Mouse (Mus musculus) R1 (cell line): ENCODE measurements around the gene Lfng.

Source experiments
- DNase-seq: peaks from one replicate; pipeline ENCODE4 v3.0.0-alpha.2; 2018; ENCODE audit warnings: low read depth, low spot score

The Lfng gene

DNA sequence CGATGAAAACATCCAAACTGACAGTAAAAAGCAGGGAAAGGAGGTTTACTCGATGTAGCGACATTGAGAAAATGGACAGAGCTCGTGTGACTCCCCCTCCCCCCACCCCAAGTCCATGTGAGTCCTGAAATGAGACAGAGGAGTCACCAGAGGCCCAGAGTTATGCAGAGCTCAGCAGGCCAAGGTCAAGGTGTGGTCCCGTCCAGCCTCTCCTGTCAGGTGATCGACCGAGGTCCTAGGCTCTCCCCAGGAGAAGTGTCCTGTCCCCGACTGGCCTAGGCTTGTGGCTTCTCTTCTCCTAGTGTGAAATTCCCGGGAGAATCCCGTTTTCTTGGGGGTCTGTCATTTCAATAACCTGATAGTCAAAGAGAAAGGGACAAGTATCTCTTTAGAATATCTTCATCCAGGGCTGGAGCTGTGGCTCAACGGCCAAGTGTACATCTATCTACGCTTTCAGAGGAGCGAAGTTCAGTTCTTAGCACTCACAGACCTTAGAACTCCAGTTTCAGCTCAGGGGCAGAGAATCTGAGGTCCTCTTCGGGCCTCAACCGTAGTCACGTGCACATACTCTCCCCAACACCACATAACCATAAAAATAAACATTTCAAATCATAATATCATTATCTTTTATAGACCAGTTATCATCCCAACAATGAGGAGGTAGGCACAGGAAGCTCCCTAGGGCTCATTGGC is 17.9 kb upstream of the Lfng start:
- no peak for DNase-seq

DNA sequence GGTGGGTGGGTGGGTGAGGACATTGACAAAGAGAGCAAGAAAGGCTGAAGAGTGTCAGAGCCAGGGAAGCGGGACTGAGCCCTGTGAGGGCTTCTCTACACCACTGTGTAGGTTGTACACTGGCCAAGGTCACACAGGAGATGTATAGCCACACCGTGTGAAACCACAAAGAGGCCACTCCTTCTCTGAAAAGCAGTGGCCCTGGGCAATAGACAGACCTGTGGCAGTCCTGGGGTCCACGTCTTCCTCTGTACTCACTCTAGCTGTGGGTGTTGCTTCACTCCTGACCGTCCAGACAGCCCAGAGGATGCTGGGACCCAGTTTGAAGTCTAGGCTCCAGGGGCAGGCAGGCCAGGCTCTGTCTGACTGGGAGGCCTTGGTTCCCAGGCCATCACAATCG is 12.3 kb upstream of the Lfng start:
- DNase-seq: no peak

DNA sequence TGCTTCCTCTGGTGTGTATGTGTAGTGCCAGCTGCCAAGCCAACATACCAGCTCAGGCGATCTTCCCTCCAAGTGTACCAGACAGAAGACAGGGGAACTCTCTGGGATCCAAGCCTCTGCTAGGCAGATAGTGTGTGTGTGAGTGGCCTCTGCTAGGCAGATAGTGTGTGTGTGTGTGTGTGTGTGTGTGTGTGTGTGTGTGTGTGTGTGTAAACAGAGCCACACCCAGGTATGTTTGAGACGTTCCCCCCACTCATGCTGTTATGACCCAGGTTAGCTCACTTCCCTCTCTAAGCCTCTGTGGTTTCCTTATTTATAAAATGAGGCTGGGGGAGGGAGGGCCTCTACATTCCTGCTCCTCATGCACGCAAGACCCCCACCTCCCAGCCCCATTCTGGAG is 10.7 kb upstream of the Lfng start:
- no peak for DNase-seq

DNA sequence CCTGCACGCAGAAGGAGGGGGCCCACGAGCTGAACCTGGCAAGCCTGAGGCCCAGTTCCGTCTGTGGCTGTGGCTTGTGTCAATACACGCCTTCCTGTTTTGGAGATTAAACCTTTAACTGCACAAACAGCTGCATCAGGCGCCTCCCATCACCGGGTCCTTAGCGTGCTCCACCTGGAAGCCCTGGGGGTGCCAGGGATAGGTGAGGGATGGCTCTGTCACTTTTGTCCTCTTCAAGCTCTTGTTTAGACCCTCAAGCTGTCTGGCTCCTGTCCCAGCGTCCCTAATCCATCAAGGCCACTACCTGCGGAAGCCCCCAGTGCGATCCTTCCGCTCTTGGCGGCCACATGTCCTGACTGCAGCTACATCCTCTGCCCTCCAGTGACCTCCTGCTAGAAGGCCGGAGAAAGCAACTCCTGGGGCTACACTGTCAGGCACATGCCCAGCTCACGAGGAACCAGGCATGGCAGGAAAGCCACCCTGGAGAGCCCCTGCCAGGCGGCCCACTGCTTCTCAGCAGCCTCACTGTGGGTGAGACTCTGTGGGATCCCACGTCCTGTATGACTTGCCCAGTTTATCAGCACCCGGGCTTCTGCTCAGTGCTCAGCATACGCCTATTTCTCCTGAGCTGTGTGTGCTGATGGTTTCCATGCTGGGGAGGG is 10.1 kb upstream of the Lfng start:
- no peak for DNase-seq

DNA sequence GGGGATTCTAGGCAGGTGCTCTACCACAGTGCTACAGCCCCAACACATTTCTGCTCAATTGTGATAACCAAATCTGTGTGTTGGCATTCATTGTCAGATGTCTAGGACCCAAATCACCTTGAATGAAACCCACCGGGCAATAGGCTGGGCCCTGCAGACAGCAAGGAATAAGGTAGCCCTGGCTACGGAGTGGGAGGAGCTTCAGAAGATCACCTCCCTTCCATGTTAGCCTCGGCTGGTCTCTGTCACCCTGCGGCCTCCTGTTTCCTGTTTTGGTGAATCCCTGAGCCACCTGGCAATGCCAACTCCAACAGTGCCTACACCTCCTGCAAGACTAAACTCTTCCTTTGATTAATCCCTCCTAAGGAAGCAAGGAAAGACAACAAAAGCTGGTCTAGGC is 9.3 kb upstream of the Lfng start:
- DNase-seq: no peak

DNA sequence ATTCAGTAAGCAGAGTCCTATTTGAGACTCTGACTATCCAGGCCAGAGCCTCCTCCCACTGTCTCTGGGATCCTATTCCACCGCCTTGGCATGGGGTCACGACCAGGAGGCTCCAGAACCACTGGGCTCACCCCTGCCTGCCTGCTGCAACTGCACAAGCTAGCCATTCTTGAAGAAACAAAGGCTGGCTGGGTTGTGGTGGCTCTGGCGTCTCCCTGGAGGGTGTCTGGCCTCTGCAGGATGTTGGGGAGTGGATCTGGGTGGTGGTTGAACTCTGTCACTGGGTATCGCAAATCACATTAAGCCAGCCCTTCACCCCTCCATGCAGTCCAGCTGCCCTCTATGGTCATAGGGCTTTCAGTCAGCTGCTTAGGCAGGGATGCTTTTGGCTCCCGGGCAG is 7.2 kb upstream of the Lfng start:
- no peak for DNase-seq

DNA sequence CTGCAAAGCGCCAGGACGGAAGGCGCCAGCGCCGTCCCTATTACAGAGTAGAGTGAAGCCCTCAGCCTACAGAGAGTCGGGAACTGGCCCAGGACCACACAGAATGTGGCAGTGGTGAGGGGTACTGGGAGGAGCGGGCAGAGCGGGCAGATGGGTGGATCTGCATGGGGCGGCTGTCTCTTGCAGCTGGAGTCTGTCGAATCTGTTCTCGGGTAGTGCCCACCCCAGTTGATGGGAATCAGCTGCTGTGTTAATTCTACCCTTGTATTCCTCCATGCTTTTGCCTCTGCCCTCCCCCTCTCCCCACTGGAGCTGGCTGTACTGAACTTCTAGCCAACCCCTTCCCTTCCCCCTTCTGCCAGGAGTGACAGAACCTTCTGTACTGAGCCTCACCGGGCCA is 5.4 kb upstream of the Lfng start:
- no peak for DNase-seq

DNA sequence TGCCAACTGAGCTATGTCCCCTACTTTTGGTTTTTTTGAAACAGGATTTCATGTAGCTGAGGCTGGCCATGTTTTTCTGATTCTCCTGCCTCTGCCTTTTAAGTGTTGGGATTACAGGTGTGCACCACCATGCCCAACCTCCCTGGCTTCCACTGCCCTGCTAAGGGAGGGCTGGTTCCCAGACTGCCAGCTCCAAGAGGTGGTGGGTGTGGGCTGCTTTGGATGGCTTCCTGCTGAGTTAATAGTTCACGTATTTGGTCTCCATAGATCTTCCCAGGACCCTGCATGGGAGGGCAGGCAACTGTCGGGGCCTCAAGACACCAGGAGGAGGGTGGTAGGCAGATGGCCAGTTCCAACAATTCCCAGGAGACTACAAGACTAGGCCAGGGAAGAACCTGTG is 4.6 kb upstream of the Lfng start:
- DNase-seq: no peak

DNA sequence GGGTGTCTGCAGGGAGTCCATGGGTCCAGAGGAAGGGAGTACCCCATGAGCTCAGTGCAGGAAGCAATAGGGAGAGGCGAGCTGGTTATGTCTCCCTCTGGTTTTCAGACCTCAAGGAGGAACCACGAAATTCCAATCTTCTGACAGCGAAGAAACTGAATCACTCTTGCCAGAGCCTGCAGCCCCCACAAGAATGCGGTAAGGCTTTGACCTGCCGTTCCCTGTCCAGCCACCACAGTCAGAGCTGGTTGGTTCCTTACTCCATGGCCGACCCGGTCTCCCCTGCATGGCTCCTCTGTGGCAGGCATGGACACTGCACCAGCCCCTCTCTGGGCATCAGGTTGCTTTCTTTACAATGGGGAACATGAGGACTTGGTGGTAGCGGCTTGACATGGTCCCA is 2.7 kb upstream of the Lfng start:
- DNase-seq: no peak

DNA sequence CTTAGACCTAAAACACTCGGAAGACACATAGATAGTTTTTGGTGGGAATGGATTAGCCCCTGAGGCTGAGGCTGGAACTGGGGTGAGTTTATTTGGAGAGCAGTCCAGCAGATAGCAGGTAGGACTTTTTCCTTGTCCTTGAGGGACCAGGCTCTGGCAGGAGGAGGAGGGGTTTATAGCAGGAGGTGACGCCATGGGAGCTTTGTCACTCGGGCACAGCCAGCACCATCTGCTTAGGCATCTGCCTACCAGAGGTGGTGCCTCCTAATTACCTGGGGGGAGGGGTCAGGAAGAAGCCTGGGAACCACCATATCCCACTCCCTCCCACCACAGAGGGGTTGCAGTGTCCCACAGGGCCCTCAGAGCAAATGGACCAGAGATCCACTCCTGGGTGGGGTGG is 1.9 kb upstream of the Lfng start:
- no peak for DNase-seq

DNA sequence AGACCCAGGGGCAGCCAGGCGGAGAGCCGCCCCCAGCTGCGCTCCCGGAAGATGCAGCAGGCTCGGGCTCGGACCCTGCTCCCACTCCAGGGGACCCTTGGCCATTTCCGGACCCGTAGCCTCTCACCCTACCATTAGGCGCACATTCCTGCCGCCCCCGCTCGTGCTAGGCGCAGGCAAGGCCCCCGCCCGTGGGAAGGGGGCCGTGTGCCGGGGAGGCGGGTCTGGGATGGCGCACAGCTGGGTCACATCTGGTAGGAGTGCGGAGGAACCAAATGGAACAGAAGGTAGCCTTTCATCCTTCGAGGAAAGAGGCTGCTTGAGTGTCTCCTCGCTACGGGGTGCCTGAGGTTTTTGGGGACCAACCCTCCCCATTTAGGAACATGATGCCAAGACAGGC is 734 bp upstream of the Lfng start:
- DNase-seq: peak; percentile 32

DNA sequence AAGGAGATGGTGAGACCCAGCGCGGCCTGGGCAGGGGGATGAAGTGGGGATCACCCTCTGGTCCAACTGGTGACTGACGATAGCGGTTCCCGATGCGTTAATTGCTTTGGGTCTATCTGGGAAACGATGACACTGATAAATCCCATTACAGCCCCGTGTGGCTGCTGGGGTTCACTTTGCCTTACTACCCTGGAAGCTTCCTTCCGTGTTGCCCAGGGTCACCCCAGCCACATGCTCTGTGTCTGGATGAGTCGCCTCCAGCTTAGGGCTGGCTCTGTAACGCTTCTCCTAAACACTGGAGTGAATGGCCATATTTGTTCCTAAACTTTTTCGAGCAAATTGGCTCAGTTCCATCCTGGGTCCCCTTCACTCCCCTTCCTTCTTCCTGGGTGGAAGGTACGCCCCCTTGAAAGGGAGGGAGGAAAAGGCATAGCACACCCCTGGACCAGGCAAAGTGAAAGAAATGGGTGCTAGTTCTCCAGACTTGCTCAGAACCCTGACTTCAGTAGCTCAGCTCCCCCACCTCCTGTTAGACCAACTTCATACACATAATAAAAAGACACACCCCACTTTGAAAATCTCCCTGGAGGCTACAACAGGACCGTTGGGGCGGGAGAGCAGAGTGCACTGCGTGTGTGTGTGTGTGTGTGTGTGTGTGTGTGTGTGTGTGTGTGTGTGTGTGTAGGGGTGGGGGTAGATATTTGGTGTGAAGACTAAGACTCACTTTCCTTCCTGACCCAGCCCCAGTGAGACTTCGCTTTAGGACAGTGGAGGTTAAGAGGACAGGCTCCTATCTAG is 915 bp downstream of the Lfng start:
- DNase-seq: peak; percentile 21

DNA sequence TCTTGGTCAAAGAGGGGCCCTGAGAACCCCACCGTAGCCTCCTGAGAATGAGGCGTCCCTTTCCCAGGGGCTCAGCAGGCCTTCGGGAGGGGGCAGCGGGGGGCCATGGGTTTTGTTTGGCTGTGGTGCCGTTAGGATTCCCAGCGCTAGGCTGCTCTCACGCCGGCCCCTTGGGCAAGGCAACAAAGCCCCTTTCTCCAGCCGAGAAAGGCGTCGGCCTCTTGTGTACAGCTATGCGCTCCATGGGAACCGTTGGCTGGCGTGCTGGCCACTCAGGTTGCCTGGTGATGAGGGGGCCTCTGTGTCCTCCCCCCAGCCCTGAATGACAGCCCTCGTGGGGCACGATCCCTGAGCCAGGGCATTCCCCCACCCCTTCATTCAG is 1.5 kb downstream of the Lfng start:
- DNase-seq: no peak

DNA sequence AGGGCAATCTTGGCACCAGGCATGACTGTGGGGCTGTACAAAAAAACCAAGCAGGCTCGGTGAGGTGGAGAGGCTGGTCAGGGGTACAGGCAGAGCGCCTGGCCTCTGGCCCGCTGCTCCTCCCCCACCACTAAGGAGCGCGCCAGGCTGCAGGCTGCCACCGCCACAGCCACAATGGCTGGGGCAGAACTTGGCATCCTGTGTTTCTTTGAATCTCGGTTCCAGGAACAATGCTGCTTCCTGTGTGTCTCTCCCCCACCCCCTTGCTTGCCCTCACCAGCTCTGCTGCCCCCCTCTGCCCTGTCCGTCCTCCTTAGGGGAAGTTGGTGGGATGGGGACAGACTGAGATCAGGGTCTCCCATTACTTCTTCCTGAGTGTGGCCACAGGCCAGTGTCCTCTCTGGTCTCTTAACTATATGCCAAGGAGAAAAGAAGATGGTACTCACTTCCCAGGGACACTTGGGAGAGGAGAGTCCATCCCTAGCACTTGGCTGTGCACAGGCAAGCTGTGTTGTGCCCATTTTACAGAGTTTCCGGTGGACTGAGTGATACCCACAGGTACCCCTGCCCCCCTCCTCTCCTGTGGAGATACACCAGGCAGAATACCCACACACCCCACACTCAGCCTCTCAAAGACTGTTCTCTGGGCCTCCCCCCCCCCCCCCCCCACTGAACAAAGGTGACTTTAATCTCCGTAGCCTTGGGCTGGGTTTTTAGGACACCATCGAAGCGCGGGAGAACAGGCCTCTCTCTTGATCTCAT is 2.6 kb downstream of the Lfng start:
- no peak for DNase-seq

DNA sequence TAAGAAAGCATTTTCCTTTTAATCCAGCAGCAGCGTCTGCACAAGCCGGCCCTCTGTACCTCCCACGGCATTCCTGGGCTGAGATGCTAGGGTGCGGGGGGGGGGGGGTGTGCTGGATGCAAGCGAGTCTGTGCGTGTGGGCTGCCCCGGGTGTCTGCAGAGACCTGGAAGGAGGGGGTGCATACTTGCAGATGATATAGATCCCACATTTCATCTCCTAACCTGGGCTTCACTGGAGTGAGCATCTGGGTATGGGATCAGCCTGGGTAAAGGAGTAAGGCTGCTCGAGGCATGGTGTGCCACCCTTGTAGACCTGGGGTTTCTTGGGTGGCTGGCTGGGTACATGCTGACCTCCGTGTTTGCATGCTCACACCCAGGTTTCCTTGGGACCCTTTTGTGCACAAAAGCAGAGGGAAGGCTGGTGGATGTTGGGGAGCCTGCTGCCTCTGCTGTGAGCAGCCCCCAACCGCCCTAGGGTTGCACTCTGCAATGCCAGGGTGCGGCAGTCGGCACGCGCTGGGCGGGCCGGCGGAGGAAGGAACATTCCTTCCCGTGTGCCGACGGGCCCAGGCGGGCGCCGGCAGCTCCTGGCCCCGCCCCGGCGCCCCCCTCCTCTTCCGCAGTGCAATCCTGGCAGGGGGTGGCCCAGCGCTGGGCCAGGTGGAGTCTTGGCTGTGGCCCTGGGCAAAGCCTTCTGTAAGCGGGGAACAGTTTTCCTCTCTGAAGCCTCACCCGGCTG is 3.3 kb downstream of the Lfng start:
- peak; percentile 29 for DNase-seq

DNA sequence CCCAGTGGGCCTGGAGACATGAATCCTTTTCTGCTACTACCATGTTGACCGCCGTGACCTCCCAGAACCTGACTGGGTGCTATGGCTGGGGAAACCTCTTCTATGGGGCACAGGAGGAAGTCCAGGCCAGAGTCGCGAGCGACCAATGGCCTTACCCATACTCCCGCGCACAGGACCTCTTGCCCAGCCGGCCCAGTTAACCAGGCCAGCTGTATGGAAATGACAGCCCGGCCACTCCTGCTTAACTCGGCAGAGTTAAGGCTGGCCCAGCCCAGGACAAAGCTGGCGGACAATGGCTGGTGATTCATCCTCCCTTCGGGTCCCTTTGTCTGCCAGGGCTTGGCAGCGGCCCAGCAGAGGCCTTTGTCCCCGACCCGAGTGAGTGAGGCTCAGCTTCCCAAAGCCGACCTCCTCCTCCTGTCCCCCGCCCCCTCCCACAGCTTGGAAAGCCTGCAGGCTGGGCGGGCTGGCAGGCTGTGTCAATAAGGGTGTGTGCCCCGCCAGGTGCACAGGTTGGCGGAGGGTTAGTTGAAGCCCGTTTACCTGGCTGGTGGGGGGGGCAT is 4.0 kb downstream of the Lfng start:
- peak; percentile 62 for DNase-seq

DNA sequence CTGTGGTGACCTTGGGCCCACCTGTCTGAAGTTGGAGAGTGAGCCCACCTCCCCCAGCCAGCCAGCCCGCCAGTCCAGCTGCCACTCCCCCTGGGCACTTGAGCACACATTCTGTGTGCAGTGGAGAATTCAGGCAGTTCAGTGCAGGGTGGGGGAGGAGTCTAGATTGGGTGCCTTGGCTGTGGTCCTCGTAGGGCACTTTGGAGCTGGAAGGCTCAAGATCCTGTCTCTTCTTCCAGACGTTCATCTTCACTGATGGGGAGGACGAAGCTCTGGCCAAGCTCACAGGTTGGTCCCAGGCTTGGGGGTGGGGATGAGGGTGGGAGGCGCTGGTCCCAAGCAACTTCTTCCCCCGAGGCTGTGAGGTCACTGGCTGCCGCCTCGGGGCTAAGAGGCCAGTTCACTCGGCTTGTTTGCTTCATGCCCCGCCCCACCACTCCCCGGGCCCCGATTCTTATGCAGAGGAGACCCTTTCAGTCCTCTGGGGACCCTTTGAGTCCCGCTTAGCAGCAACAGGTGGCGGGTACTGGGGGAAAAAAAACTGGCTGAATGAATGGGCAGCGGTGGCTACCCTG is 4.6 kb downstream of the Lfng start:
- peak; percentile 78 for DNase-seq

DNA sequence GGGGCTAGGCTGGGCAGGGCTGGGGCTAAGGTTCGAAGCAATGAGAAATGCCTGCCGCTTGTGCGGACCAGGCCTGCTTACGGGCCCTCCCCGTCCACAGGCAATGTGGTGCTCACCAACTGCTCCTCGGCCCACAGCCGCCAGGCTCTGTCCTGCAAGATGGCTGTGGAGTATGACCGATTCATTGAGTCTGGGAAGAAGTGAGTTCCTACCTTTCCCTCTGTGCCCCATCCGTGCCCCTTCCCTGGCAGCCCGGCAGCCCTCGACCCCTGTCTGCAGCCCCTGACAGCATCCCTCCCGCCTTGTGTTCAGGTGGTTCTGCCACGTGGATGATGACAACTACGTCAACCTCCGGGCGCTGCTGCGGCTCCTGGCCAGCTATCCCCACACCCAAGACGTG is 5.1 kb downstream of the Lfng start:
- no peak for DNase-seq

DNA sequence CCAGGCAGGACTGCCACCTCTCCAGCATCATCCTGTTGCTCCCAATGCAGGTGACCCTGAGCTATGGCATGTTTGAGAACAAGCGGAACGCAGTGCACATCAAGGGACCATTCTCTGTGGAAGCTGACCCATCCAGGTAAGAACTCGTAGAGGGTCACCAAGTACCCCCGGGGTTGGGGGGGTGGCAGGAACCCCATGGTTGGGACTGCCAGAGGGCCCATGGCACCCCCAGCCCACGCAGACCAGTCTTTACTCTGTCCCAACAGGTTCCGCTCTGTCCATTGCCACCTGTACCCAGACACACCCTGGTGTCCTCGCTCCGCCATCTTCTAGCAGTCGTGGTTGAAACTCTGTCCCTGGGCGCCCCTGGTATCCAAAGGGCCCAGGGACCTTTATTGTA is 7.0 kb downstream of the Lfng start:
- DNase-seq: no peak

DNA sequence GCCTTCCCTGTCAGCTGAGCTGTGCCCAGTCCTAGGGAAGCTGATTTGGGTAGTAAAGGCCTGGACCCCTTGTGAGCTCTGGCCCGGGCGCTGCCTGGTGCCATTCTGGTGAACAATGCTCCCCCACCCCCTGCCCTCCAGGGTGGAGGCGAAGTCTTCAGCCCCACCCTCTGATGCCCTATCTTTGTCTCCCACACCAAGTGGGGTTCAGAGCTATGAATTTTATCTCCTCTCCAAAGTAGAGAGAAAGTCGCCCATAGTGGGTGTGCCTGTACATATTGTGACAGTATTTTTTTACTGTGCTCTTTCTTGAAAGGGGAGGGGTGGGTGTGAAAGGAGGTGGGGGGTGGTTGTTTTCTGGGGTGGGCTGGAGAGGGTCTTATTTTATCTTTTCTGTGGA is 7.7 kb downstream of the Lfng start:
- DNase-seq: no peak
